Mouse (Mus musculus): ENCODE data around the gene Ap3d1. TPM values are rescaled to one million over a fixed set of nuclear protein-coding genes. Genes with fewer than 3 reads are reported as not detected.
A peak's percentile ranks its signal among the peaks of the same experiment; 100 is the strongest.

Gene Ap3d1
- total RNA-seq, 2 experiments from 2014 or later: 12.5 to 30.5 TPM

DNA sequence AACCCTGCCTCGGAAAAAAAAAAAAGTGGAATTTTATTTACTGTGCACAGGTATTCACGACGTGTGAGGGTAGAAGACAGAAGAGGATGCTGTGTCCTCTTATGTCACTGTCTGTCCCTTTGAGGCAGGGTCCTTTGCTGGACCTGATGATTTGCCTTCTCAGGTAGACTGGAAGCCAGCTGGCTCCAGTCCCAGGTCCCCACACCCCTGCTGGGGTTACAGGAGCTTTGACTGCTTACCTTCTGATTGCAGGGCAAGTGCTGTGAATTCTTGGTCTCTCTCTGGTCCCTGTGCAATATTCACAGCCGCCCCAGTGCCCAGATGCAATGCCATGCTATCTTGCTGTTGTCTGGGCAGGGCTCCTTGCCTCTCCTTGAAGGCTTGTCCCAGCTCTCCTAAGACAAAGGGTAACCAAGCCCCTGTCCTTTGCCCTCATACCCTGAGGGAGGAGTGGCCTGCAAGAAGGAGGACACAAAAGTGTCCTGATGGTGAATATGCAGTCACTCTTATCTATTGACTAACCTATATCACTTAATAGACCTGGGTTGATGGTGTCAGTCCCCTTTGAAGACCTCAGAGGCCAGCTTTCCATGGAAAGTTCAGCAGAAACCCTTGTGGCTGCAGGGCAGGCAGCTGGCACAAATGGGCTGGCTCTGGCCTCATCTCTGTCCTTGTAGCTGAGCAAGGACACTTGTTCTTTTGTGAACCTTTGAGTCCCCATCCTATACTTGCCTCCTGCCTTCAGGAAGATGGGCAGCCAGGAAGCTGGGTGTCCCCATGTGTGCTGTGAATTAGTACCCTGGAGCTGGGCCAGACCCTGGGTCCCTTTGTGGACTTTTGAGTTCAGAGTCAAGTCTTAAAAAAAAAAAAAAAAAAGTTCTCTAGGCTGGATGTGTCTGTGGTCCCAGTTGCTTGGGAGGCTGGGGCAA lies 18.8 kb upstream of the Ap3d1 start:
- no peak for ATAC-seq (replicated peaks; ENCODE audit: low FRiP score, poor library complexity, severe bottlenecking)

DNA sequence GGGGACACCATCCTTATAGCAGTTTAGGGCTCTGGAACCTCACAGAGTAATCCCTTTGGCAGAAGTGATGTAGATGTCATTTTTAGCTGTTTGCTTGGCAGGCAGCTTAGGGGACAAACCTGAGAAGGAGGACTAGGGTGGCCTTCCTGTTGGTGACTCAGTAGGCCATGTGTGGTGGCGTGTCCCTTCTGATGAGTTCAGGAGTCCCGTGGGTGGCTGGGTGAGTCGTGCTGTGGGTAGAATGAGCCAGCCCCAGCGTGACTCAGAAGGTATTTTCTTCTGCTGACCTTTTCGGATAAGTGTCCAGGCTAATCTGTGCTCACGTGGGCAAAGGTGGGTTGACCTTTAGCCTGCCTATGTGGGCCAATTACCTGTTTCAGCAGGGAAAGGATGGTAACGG lies 16.6 kb upstream of the Ap3d1 start:
- ATAC-seq (replicated peaks; ENCODE audit: low FRiP score, poor library complexity, severe bottlenecking): no peak

DNA sequence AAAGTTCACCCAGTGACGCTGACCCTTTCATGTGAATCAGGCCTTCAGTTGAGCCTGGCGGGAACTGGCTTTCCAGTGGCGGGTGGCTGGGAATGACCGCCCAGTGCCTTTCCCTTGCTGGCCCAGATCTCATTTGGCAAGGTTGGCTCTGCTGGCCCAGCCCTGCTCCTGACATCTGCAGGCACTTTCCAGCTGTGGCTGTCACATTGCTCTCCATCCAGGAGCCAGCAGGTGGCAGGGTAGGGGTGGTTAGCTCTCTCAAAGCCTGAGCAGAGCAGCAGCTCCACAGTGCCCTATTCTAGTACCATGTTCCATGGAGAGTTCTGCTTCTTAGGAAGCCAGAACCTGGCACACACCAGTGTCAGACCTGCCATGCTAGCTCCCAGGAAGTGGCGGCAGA lies 15.7 kb upstream of the Ap3d1 start:
- peak; percentile 58 for ATAC-seq (replicated peaks; ENCODE audit: low FRiP score, poor library complexity, severe bottlenecking)

DNA sequence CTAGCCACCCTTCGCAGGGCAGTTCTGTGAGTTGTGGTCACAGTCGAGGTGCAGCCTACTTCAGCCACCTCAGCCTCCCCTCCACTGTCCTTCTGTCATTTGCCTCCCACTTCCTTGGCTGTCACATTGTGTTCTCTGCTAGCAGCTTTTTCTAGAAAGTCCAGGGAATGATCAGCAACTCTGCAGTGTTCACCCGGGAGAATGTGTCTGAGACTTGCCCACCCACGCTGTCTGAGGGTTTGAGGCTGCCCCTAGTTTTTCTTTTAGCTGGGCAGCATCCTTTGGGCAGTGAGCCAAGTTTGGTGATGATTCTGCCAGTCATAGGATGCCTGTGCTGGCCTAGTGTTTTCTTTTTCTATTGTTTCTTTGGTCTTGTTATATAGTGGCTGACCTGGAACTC lies 14.9 kb upstream of the Ap3d1 start:
- ATAC-seq (replicated peaks; ENCODE audit: low FRiP score, poor library complexity, severe bottlenecking): no peak

DNA sequence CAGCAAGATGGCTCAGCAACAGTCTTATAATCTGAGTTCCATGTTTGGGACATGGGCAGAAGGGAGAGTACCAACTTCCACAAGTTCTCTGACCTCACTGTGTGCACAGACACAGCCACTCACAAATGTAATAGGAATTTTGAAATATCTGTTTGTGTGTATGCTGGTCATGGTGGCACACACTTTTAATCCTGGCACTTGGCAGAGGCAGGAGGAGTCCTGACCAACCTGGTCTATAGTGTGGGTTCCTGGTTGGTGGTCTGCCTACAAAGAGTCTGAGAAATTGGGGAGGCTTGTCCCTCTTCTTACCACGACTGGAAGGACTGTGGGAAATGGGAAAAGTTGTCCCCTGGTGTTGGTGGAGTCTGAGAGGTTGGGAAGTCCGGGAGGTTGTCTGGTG lies 14.4 kb upstream of the Ap3d1 start:
- no peak for ATAC-seq (replicated peaks; ENCODE audit: low FRiP score, poor library complexity, severe bottlenecking)

DNA sequence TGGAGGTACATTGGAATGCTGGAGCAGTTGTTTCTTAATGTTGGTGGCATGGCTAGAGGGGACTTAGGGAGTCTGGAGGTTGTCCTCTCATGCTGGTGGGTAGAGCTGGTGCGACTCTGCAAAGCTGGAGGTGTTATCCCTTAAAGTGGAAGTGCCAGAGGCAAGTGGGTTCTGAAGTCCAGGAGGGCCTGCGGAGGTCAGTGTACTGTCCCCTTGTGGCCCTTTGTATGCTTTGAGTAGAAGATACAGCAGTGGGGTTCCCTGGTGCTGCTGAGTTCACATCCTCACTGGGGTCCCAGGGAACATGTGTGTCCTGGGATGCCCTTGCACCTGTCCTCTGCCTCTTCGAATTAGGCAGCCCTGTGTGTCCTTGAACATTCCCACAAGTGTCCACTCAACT lies 14.0 kb upstream of the Ap3d1 start:
- 0 out of 2 replicates have a peak, but pooled peaks have one; percentile 9 for ATAC-seq (replicated peaks; ENCODE audit: low FRiP score, poor library complexity, severe bottlenecking)

DNA sequence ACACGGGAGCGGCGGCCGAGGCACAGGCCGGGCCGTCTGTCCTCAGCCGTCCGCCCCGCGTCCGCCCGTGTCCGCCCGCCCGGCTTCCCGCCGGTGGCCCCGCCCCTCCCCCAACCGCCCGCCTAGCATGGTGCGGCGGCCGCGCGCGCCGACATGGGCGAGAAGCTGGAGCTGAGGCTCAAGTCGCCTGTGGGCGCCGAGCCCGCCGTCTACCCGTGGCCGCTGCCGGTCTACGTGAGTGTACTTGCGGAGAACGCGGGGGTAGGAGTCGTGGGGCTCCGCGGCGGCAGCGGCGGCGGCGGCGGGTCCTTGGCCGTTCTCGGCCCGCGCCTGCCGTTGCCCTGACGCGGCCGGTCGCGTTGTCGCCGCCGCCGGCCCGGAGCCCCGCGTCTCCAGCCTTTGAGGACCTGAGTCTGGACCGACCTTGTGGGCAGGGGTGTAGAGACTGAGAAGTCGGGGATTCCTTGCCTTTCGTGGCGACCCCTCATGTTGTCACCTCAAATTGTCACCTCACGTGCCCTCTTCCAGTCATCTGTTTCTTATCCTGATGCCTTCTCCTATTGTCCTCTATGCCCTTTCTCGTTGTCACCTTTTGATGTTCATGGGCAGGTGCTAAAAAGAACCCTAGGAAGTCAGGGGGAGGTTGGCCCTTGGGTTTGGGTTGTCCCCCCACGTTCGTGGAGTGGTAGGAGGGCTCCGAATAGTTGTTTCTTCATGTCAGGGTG lies 13.4 kb upstream of the Ap3d1 start:
- ATAC-seq (replicated peaks; ENCODE audit: low FRiP score, poor library complexity, severe bottlenecking): peak; percentile 20

DNA sequence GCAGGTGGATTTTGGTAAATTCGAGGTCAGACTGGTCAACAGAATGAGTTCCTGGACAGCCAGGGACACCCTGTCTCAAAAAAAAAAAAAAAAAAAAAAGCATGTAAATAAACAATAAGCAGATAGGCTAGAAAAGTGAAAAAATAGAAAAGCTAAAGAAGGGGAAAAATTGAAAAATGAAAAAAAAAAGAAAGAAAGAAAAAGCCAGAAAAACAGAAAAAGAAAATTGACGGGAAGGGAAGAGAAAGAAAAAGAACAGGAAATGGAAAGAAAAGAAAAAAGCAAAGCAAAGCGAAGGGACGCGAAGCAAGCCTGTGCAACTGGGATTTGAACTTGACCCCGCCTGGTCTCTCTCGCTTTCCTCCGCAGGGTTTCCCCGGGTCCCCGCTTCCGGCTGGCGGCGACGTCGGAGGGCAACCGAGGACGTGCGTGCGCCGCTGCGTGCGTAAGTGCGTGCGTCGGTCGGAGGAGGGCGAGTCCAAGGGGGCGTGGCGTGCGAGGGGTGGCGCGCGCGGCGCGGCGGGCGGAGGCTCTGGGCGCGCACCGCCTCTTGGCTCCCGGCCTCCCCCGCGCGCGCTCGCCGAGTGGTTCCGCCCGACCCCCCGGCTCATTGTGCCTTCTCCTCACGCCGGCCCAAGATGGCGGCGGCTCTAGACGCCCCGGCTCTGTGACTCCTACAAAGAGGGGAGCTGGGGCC lies 12.7 kb upstream of the Ap3d1 start, which contains the start of gene Dot1l:
TSS of gene Dot1l (plus strand) at position 613 of the 697 bp plus-strand sequence.
- ATAC-seq (replicated peaks; ENCODE audit: low FRiP score, poor library complexity, severe bottlenecking): peak; percentile 84

DNA sequence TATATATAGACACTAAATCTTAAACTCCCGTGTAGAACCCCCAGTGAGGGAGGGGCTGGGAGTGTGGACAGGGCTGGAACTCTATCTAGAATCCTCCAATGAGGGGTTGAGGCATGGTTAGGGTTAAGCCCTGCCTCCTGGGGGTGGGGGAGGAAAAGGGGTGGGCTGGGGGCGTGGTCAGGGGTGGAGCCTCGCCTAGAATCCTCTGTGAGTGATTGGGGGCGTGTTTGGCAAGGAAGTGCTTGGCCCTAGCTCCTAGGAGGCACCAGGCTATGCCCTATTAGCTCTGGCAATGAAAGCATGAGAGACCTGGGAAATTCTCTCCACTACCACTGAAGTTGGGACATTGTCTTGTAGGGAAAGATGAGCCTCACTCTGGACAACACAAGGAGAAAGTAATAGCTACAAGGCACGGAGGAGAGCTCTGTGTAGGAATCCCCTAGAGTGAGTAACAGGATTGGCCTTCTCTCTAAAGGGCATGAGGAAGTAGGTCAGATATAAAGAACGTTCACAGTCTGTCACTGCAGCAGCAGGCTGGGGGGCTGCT lies 10.1 kb upstream of the Ap3d1 start:
- ATAC-seq (replicated peaks; ENCODE audit: low FRiP score, poor library complexity, severe bottlenecking): 0 out of 2 replicates have a peak, but pooled peaks have one; percentile 12

DNA sequence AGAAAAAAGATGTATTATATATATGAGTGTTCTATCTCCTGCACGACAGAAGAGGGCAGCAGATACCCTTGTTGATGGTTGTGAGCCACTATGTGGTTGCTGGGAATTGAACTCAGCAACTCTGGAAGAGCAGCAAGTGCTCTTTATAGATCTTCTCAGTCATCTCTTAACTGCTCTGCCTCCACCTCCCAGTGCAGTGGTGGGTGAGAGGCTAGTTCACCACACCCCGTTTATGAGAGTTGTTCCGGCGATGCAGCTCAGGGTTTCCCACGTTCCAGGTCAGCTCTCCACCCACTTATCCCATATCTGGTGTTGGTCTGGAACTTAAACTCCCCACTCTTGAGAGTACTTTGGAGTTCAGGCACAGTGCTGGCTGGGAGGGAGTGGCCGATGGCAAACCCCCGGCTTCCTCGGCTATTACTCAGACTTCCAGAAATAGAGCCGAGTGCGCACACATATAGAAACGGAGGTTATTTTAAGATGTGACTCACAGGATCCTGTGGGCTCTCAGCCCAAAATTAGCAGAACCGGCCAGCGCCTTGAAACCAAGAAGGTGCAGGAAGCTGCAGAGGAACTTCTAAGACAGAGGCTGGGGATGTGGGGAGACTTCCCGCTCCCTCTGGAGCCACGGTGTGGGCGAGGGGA lies 9.2 kb upstream of the Ap3d1 start:
- no peak for ATAC-seq (replicated peaks; ENCODE audit: low FRiP score, poor library complexity, severe bottlenecking)

DNA sequence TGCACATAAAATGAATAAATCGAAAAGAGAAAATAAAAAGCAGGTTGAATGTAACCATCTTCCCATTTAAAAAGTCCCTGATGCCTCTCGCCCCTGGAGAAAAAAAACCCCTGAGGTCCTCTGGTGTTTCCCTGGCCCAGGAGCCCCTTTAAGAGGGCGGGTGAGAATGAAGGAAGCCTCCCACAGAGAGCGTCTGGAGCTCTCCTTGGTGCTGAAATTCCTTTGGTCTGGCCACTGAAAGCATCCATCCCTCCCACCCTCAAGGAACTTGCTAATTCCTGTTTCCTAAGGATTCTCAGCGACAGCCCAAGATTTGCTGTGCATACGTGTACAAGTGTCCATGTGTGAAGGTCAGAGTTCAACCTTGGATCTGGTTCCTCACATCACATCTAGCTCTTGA lies 6.5 kb upstream of the Ap3d1 start:
- no peak for ATAC-seq (replicated peaks; ENCODE audit: low FRiP score, poor library complexity, severe bottlenecking)

DNA sequence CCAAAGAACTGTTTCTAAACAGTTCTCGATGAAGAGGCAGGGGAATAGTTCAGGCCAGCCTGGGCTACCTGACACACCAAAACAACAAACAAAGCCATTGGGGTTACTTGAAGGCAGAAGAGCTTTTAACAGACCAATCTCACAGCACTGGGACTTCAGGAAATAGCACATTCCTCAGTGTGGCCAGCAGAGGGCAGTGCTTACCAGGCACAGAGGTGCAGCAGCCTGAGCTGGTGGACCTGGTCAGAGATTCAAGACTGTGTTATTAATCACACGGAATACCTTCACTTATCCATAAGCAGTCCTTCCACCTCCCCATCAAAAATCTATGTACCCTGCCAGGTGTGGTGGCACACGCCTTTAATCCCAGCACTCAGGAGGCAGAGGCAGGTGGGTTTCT lies 5.3 kb upstream of the Ap3d1 start:
- peak; percentile 75 for ATAC-seq (replicated peaks; ENCODE audit: low FRiP score, poor library complexity, severe bottlenecking)

DNA sequence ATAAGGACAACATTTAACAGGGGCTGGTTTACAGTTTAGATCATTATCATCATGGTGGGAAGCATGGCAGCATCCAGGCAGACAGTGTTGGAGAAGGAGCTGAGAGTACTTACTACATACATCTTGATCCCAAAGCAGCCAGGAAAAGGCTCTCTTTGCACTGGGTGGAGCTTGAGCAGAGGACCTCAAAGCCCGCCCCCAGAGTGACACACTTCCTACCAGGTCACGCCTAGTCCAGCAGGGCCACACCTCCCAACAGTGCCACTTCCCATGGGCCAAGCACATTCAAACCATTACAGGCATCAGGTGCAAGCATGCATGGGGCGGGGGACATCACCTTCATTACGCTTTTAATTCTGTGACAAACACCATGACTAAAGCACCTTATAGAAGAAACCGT lies 2.2 kb upstream of the Ap3d1 start:
- peak; percentile 66 for ATAC-seq (replicated peaks; ENCODE audit: low FRiP score, poor library complexity, severe bottlenecking)

DNA sequence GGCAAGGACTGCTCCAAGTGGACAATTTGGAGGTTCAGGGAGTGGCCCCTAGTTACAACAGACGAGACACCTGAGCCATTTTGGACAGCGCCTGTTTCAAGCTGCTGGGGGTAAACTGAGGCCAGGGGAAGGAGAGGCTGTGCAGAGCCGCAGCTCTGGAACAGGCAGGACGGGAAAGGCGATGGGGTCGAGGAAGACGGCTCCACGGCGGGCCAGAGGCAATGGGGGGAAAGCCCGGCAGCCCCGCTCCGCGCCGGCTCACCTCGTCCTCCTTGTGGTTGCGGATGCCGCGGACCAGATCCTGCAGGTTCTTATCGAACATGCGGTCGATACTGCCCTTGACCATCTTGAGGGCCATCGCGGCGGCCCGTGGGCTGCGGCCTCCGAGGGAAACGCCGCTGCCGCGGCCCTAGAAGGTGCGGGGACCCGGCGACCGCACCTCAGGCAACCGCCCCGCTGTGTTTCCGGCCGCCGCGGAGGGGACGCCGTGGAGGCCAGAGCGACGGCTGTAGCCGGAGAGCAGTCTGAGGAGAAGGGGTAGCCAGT lies 357 bp downstream of the Ap3d1 start:
- peak; percentile 3; the same call in 1 of the 2 replicates for ATAC-seq (replicated peaks; ENCODE audit: low FRiP score, poor library complexity, severe bottlenecking)

DNA sequence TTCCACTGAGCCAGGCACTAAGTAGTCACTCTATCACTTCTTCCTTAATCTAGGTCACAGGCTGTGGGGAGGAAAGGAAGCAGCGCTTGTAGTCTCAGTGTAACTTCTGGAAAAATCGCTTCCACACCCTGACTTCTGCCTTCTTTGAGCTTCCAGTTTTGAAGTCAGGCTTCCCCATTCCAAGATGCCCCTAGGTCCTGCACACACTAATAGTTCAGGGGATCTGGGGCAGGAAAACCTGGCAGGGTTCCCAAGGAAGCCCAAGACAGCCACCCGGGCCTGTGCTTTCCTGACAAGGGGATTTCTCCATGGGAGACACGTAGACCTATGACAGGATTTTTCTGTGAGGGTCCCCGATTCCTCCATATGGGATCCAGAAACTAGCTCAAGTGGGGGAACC lies 918 bp downstream of the Ap3d1 start:
- 0 out of 2 replicates have a peak, but pooled peaks have one; percentile 6 for ATAC-seq (replicated peaks; ENCODE audit: low FRiP score, poor library complexity, severe bottlenecking)

DNA sequence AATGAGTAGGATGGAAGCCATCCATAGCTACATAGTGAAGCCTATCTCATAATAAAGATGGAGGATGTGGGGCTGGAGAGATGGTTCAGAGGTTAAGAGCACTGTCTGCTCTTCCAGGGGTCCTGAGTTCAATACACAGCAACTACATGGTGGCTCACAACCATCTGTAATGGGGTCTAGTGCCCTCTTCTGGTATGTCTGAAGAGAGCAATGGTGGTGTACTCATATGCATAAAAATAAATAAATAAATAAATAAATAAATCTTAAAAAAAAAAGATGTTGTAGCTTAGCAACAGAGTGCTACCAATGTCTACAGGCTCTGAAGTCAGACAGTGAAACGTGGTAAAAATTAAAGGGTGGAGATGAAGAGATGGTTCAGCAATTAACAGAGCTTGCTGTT lies 3.4 kb downstream of the Ap3d1 start:
- no peak for ATAC-seq (replicated peaks; ENCODE audit: low FRiP score, poor library complexity, severe bottlenecking)

DNA sequence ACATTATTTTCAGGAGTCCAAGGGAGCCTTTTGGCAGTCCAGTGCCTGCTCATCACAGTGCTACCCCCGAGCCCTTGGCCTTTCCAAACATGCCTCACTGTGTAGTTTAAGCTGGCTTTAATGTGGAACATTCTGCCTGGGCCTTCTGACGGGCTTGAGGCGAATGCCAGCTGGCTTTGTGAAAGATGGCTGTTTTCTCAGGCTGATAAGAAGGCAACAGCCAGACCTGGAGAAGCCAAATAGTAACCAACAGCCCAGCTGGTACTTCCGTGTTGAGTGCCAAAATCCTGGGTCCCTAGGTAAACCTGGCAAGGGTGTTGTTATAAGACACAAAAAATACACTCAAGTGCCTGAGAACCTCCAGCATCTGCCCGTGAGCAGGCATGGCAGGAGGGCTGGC lies 5.3 kb downstream of the Ap3d1 start:
- no peak for ATAC-seq (replicated peaks; ENCODE audit: low FRiP score, poor library complexity, severe bottlenecking)

DNA sequence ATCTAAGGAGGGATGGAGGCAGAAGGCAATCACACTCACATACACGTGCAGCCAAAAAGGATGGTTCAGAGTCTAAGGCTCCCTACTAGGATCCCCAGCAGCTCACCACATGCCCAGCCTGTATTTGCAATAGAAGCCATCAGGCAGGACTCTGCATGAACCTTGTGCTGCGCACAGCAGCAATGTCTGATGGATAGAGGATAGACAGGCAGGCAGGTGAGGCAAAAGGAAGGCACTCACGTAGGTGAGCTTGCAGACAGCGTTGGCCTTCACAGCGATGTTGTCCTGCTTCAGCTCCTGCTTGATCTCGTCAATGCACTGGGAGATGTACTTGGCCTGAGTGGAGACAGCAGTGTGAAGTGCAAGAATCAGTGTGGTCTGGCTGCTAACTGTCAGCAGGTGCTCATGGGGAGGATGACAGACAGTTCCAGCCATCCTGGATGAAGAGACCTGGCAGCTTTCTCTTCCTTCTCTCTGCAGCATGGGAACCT lies 9.4 kb downstream of the Ap3d1 start:
- ATAC-seq (replicated peaks; ENCODE audit: low FRiP score, poor library complexity, severe bottlenecking): no peak
